Mouse (Mus musculus): ENCODE data around the gene Hpn.

The Hpn gene

GRCm38 (mm10) chr7:31115182-31115581 is at the start of gene Hpn:
Gene Hpn (minus strand): TSS chr7:31115290.
- DNase-seq (ENCODE audit: low read depth, low spot score): no peak

GRCm38 (mm10) chr7:31164748-31165147 is 49.7 kb upstream of the Hpn start:
- DNase-seq (ENCODE audit: low read depth, low spot score): peak; percentile 46

DNA sequence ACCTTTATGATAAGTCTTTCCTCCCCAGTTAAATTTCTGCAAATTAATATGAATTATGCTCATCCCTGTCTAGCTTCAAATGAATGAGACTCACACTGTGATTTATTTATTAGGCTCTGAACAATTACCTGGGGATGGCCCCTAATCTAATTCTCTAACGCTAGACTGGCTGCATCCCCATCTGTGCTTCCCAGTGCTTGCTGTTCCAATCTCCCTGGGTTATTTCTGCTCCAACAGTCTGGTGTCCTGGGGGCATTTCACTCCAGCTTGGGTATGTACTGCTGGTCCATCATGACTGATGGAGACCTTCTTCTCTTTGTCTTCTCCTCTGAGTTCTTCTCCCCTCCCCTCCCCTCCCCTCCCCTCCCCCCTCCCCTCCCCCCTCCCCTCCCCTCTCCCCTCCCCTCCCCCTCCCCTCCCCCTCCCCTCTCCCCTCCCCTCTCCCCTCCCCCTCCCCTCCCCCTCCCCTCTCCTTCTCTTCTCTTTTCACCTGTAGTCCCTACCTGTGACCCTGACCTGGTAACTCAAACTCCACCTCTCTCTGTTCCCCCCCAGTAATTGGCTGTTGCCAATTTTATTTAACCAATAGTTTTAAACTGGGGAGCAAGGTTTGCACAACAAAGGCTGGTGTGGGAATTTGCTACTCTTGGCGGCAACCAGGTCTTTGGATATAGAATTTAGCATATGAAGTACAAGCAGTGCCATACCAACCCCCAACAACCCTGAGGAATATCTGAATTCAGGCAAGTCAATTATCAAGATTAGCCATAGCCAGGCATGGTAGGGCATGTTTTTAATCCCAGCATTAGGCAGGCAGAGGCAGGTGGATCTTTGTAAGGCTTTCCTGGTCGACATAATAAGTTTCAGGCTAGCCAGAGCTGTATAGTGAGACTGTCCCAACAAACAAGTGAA is 48.8 kb upstream of the Hpn start:
- no peak for DNase-seq (ENCODE audit: low read depth, low spot score)

DNA sequence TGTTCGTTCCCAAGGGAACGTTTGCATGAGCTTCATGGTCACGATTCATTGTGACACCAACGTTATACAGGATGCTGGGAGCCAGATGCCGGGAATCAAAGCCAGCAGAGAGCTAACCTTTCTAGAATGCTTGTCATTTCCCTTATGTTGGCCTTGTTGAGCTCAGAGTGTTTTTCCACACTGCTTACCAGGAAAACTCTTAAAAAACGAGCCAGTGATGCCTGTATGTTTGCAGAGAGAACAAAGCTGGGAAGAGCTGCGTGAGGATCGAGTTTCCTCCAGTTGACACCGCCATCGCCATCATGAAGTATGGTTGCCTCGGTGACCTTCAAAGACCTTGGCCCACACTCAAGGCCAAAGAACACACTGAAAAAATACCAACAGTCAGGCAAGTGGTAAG is 47.2 kb upstream of the Hpn start:
- no peak for DNase-seq (ENCODE audit: low read depth, low spot score)

- DNase-seq (ENCODE audit: low read depth, low spot score): no peak
These were observed 46.7 kb upstream of the Hpn start for GRCm38 (mm10) chr7:31161831-31162230.

DNA sequence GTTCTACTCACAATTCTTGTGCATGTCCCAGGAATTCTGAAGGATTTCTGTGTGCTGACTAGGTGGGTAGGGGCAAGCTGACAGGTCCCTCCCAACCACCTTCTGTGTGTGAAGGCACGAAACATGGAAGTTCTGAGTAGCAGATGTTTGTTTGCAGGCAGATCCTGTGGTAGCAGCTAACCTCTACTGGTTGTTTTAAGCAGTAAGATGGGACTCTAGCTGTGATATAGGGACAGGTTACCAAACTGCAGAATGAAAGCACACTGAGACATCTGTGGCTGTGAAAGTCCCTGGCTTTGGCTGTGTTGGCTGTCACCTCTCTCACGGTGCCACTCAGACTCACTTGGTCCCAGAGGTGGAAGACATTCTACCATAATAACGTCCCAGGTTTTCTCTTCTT is 46.2 kb upstream of the Hpn start:
- DNase-seq (ENCODE audit: low read depth, low spot score): peak; percentile 45

DNA sequence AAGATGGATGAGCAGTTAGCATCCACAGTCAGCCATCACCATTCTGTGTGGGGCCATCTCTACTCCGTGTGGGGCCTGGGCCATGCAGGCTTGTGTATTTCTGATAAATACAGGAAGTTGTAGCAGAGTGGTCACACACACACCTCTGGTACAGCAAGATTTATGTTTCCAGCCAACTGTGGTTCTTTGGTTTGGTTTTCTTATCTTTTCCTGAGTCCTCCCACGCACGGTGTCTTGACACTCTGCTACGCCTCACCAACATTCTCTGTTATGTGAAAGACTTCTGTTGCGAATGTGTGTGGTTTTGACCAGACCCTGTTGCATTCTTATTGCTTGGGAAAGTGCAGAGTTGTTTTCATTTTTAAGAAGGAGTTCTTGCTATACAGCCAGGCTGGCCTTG is 45.7 kb upstream of the Hpn start:
- peak; percentile 84 for DNase-seq (ENCODE audit: low read depth, low spot score)

DNA sequence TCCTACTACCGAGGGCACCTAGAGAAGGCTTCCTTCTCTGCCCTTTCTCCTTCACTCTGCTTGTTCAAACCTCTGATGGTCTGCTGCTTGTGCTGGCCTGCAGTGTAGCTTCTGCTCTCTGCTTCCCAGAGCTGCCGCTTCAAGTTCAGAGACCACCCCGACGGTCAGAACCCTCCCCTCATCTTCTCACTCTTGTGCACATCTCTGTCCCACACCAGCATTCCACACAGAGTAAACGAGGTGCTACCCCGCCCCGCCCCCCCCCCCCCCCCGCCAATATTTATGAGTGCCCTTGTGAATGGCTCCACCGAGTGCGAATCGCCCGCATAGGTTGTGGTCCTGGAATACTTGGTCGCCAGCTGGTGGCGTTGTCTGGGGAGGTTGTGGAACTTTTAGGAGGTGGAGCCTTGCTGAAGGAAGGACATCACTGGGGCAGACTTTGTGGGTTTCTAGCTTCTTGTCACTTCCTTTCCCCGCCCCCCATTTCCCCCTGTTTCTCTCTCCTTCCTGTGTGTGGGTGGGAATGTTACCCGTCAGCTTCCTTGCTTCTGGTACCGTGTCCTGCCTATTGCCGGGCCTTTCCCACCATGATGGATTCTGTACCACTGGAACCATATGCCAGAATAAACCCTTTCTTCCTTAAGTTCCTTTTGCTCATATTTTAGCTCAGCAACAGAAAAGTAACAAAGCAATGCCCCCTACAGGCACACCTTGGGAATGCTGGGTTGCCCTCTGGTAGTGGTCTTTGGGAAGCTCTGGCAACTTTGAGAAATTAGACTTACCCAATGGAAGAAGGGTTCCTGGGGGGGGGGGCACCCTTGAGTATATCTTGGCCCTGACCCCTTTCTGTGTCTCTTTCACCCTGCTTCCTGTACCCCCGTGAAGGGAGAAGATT is 41.2 kb upstream of the Hpn start:
- DNase-seq (ENCODE audit: low read depth, low spot score): peak; percentile 88

DNA sequence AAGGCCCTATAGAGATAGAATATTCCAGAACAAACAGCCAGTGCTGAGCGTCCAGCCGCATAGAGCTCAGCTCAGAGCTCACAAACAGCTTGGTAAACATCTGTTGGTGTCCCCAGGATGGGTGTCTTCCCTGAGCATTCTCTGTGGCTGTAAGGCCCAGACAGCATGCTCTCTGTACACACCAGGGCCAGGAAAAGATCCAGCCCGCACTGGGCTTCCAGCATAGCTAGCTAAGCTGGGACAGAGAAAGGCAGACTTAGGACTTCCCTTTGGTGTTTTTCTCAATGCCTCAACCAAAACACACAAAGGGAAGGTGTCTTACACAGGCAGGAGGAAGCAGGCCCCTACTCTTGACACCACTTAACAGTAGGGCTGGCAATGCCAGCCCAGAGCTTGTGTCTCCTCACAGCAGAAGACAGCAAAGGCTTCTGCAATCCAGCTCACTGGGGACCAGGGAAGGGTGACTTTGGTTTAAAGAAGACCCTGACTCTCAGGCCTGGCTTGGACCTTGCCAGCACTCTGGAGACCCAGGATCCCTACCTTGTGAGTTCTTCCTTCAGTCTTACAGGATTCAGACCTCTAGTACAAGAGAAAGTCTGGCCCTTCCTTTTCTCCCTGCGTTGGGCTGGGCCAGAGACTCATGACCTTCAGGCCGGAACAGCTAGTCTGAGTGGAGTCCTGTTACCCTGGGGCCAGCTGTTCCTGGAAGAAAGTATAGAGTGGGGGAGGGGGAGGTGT is 40.4 kb upstream of the Hpn start, which contains the start of gene Gramd1a:
Gramd1a (minus strand) TSS at position 601 of the 738 bp plus-strand sequence.
- DNase-seq (ENCODE audit: low read depth, low spot score): peak; percentile 43

- peak; percentile 89 for DNase-seq (ENCODE audit: low read depth, low spot score)
These were observed 38.6 kb upstream of the Hpn start for GRCm38 (mm10) chr7:31153536-31154320.

DNA sequence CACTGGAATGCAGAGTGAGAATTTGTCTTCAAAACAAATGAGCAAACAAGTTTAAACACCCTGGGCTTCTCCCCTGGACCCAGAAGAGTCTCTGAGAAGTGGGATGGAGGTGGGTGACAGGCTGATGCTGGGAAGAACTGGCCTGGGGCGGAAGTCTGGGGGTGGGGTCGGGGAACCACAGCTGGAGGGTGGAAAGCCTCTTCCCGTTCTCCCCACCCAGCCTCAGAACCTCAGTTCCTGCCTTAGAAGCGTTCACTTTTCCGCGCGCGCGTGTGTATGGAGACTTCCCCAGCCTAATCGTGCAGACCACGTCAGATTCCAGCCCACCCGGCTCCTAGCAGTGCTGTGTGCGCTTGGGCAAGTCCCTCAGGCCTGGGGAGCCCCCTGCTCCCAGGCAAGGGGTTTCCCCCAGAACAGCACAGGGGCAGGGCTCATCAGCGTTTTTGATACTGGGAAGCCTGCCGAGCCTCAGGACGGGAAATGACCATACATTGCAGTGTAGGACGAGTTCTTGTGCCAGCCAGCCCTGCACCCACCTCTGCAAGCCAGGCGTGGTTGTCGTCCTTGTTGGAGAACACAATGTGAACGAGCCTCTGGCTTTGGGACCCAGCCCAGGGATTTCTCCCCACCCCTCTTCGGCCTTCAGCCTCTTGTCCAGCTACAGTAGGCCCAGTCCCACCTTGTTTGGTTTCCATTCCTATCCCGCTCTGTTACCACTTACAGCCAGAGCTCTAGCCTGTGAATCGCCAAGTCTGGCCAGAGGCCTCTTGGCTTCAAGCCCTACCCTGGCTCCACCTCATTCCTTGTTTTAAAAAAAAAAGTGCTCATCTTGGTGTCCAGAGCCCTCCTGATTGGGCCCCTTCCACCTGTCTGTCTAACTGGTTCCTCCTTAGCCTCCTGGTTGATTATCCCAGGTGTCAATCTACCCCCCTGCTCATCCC is 36.5 kb upstream of the Hpn start:
- DNase-seq (ENCODE audit: low read depth, low spot score): peak; percentile 86

DNA sequence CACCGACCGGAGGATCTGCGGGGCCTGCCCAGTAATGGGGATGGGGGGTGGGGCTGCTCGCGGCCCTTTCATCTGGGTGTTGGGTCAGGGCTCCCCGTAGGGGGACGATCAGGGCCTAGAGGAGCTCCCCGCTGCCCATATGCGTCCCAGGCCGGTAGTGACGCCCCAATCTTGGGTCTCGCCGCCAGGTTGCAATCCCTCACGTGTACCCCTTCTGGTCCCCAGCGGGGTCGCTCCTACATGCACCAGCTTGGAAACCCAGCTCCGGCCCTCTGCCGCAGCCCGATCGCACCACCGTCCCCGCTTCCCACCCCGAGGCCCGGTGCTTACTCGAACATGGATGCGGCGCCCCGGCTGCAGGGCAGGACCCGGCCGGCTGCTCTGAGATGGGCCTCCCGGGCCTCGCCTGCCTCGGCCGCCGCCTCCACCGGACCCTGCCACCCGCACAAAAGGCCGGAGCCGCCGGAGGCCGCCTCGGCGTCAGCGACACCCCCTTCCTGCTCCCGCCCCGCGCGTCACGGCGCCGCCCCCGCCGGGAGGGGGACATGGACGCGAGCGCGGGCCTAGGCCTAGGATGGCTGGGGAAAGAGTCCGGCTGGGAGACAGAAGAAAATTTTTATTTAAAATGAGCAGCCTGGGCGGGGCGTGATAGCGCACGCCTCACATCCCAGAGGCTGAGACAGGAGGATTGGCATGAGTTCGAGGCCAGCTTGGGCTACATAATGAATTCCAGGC is 35.6 kb upstream of the Hpn start:
- peak; percentile 83 for DNase-seq (ENCODE audit: low read depth, low spot score)

- peak; percentile 81 for DNase-seq (ENCODE audit: low read depth, low spot score)
These were observed 34.9 kb upstream of the Hpn start for GRCm38 (mm10) chr7:31149751-31150565.

DNA sequence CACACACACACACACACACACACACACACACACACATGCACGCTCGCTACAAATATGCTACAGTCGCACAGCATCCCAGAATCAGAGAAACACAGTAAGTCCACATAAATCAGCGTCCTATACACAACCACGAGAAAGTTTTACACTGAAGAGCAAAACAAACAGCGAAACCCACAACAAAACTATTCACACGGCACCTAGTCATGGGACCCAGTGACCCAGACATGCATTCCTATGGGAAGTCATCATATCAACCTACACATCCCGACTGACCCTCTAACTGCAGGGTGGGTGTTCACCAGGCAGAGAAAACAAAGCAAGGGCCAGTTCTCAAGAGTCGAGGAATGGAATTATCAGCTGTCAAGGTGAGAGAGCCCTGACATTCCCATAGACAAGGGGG is 34.2 kb upstream of the Hpn start:
- no peak for DNase-seq (ENCODE audit: low read depth, low spot score)

DNA sequence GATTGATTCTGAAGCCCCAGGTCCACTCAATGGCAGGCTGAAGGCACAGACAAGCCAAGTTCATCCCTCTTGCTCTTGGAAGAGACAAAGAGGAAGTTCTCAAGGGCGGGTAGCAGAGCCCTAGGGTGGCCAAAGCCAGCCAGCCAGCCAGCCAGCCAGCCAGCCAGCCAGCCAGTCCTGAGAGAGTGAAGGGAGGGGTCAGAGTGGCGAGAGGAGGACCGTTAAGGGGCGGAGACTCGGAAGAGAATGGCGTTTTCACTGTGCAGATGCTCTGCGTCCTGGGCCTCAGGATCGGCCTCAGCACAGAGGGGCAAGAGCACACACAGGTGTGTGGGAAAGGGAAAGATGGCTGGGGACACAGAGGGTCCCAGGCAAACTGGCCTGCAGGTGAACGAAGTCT is 33.7 kb upstream of the Hpn start:
- peak; percentile 61 for DNase-seq (ENCODE audit: low read depth, low spot score)

GRCm38 (mm10) chr7:31148086-31148485 is 33.0 kb upstream of the Hpn start:
- peak; percentile 85 for DNase-seq (ENCODE audit: low read depth, low spot score)

DNA sequence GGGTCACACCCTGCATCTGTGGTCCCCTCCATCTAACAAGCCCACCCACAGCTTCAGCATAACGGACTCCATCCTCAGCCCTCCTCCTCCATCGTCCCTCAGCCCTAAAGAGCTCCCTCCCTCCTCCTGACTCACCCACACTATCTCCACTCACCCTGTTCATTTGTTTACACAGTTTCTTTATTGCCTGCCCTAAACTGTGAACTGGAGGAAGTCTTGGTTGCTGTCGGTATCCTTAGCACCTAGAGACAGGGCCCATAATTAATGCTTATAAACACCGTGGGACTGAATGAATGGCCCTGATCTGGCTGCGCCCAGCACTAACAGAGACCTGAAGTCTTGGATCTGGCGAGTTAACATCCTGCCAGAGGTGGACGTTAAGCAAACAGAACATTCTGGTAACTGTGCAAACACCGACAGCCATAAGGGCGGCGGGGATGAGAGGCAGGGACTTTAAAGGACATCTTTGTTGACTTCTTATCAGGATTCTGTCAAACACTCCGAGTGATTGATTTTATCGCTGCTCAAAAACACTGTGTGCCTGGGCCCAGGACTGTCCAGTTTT is 30.6 kb upstream of the Hpn start:
- DNase-seq (ENCODE audit: low read depth, low spot score): no peak

- DNase-seq (ENCODE audit: low read depth, low spot score): peak; percentile 70
These were observed 29.8 kb upstream of the Hpn start for GRCm38 (mm10) chr7:31144886-31145285.
